Mouse (Mus musculus): ENCODE data around the gene Rtel1. TPM values are rescaled to one million over a fixed set of nuclear protein-coding genes. Genes with fewer than 3 reads are reported as not detected.

Gene Rtel1
- total RNA-seq, 4 experiments from 2014 or later, result 28.9 to 35.7 (median 29.6) TPM

DNA sequence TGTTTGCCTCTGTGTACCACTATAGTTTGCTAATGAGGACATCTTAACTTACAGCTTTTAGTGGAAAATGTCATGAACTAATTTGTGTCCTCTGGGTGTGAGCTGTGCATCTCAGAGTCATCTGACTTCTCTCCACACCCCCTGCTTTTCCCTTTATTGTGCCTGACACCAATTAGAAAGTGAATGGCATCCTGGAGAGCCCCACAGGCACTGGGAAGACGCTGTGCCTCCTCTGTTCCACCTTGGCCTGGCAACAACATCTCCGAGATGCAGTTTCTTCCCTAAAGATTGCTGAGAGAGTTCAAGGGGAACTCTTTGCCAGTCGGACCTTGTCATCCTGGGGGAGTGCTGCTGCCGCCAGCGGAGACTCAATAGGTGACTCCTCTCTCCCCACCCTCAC lies 2.6 kb downstream of the Rtel1 start:
- no peak for DNase-seq (ENCODE audit: low spot score in 2 of 2)

DNA sequence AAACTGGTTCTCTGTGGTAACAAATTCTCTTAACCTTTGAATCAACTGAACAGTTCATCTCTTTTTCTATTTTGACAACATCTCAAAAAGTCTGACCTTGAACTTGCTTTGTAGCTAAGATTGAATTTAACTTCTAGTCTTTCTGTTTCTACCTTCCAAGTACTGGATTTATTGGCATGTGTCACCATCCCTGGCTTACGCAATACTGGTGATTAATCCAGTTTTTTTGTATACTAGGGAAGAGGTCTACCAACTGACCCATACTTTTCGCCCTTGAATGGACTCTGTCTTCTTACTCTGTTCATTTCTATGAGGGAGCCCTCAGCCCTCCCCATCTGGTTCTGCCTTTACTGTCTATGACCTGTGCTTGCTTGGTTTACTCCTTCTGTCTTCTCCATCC lies 6.6 kb downstream of the Rtel1 start:
- DNase-seq (ENCODE audit: low spot score in 2 of 2), result no peak

DNA sequence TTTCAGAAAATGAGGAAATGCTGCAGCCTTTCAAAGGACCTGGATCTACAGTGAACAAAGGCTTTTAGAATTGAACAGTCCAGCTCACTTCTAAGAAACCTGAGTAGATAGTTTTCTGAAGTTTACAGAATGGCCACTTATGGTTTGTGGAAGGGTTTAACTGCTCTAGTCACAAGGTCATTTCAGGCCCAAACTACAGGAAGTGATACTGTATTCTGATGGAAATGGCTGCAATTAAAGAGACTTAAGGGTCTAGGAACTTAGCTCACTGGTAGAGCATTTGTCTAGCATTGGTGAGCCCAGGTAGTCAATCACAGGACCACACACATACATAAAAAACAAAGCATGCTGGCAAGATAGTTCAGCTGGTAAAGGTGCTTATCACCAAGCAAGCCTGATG lies 13.0 kb downstream of the Rtel1 start:
- DNase-seq (ENCODE audit: low spot score in 2 of 2), result no peak

DNA sequence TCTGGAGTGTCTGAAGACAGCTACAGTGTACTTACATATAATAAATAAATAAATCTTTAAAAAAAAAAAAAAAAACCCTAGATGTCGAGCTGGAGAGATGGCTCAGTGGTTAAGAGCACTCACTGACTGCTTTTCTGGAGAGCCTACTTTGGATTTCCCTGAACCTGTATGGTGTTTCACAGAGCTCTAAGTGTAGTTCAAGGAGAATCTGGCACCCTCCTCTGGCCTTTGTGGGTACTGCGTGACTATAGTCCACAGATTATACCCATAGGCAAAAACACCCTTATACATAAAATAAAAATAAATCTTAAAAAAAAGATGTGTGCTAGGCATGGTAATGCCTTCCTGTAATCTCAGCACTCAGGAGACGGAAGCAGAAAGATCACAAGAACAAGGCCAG lies 14.5 kb downstream of the Rtel1 start:
- DNase-seq (ENCODE audit: low spot score in 2 of 2), result peak in 1 of 2 experiments; percentile 55

- no peak for DNase-seq (ENCODE audit: low spot score in 2 of 2)
Measured at GRCm38 (mm10) chr2:181340426-181340825, 20.9 kb downstream of the Rtel1 start.

DNA sequence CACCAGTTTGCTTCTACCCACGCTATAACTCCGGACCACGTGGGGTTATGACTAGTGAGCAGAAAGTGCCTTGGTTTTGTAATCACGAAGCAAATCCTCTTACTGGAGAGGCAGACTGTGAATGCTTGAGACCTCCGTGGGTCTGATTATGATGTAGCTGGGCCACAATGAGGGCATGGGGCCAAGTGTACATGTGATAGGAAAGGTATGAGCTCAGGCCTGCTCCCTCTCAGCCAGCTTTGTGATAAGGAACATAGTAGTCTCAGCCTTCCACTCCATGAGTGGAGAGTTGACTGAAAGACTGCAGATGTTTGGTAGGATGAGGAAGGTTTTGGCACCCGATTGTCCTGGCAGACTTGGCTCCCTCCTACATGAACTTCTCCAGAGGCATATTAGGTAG lies 23.2 kb downstream of the Rtel1 start:
- DNase-seq (ENCODE audit: low spot score in 2 of 2), result no peak

DNA sequence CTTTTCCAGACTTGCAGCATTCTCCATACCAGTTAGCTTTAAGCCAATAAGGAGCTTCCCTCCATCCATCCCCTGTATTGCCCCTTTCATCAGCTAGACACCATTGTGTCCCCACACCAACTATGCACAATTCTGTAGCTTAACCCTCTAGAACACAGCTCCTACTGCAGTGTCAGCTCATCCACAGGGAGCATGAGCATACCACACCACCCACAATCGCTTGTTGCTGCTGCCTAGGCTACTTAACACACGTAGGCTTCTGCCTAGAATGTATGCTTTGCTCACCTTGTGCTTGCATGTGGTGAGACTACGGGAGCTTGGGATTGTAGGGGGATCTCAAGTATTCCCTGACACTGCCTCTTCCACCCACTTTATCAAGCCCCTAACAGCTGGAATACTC lies 37.2 kb downstream of the Rtel1 start:
- DNase-seq (ENCODE audit: low spot score in 2 of 2), result no peak

GRCm38 (mm10) chr2:181363946-181364345 lies 44.4 kb downstream of the Rtel1 start:
- DNase-seq (ENCODE audit: low spot score in 2 of 2), result no peak

DNA sequence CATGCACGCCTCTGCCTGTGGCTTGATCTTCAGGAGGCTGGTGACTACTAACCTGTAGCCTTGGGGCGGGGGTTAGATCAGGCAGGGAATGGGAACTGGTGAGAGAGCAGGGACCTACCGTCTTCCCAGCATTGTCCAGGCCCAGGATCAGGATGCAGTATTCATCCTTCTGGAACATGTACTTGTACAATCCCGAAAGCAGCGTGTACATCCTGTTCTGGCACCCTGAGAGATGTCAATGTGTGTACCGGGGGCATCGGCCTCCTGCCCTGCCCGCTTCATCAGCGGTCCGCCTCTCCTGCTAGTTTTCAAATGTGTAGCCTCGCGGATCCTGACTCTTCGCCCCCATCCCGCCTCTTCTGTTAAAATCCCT lies 44.9 kb downstream of the Rtel1 start:
- DNase-seq (ENCODE audit: low spot score in 2 of 2), result no peak

- DNase-seq (ENCODE audit: low spot score in 2 of 2), result peak; percentile 74 to 86
Measured at GRCm38 (mm10) chr2:181364860-181365596, 45.5 kb downstream of the Rtel1 start, which contains the start of the genes Zgpat and Arfrp1. Gene Zgpat, plus strand, starts transcription at chr2:181364928. Gene Arfrp1, minus strand, starts transcription at chr2:181365404.

DNA sequence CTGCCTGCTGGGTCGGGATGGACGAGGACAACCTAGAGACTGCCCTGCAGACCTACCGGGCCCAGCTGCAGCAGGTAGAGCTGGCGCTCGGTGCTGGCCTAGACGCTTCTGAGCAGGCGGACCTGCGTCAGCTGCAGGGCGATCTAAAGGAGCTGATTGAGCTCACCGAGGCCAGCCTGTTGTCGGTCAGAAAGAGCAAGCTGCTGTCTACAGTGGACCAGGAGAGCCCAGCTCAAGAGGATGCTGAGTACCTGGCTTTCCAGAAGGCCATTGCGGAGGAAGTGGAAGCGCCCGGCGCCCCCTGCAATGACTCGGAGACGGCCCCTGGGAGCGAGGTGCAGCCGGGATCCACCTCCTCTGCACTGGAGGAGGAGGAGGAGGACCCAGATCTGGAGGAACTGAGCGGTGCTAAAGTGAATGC lies 46.1 kb downstream of the Rtel1 start:
- DNase-seq (ENCODE audit: low spot score in 2 of 2), result no peak

DNA sequence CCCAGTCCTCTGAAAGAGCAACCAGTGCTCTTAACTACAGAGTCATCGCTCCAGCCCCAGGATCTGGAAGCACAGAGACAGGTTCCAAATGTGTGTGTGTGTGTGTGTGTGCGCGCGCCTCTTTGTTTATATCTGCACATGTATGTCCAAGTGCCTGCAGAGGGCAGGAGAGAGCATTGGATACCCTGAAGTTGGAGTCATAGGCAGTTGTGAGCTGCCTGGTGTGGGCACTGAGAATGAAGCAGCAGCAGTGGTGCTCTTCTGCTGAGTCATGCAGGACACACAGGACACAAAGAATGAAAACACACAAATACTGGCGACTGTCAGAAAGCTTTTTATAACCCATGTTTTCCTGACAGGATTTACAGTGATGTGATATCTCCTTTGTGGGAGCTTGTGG lies 50.5 kb downstream of the Rtel1 start:
- DNase-seq (ENCODE audit: low spot score in 2 of 2), result no peak

DNA sequence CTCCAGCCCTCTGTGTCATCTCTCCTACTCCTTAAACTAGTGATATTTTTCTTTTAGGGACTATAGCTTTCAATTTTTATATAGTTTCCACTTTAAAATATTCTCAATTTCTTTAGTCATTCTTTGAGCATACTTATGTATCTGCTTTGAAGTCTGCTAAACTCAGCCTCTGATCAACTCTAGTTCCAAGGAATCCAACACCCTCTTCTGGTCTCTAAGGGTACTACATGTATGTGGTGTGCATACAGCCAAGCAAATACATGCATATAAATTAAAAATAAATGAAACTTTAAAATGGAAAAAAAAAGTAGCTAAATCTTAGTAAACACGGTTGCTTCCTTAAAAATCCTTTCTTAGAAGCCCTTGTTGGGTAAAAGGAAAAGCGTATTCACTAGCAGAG lies 56.2 kb downstream of the Rtel1 start:
- DNase-seq (ENCODE audit: low spot score in 2 of 2), result no peak

DNA sequence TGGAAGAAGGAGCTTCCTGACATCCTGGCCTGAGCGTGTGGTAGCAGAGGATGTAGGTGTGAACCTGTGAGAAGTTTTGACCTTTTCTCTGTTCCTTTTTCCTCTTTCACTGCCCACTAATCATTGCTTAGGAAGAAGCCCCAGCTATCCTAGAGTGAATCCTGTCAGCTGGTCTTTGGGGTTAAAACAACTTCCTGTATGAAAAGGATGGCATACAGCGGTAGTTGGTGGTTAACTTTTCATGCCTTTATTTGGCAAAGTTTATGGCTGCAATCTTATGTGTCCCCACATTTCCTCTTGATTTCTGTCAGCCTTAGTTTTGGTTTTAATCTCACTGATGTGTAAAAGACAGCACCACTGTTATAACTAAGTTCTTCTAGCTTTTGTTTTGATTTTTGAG lies 57.7 kb downstream of the Rtel1 start:
- no peak for DNase-seq (ENCODE audit: low spot score in 2 of 2)

- no peak for DNase-seq (ENCODE audit: low spot score in 2 of 2)
Measured at GRCm38 (mm10) chr2:181378701-181379100, 59.2 kb downstream of the Rtel1 start.

DNA sequence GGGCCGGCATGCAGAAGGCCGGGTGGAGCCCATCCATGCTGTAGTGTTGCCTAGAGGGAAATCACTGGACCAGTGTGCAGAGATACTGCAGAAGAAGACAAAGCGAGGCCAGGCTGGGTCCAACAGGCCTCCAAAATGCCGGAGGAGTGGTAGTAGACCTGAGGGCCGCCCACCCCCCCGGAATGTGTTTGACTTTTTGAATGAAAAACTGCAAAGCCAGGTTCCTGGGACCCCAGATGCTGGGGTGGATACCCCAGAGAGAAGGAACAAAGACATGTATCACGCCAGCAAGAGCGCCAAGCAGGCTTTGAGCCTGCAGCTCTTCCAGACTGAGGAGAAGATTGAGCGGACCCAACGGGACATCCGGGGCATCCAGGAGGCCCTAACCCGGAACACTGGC lies 60.2 kb downstream of the Rtel1 start, which contains the start of gene Lime1:
Lime1 (plus strand) TSS at position 301 of the 400 bp plus-strand sequence.
- no peak for DNase-seq (ENCODE audit: low spot score in 2 of 2)

GRCm38 (mm10) chr2:181380251-181380650 lies 60.7 kb downstream of the Rtel1 start:
- DNase-seq (ENCODE audit: low spot score in 2 of 2), result no peak

DNA sequence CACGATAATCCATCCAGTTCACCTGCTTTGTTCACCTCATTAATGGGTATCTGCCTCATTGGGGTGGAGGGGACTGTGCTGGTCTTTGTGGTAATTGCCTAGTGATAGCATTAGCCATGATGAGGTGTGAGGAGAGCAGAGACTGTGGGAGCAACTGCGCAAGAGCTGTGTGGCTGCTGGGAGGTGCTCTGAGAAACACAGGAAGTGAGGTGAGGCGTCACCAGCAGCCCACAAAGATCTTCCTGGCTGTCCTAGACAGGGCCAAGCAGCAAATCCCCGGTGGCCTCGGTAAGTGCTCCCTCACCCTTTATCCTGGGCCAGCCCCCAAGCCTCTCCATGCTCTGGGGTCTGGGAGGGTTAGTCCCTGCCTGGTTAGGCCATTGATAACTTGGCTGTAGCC lies 61.6 kb downstream of the Rtel1 start:
- DNase-seq (ENCODE audit: low spot score in 2 of 2), result no peak

GRCm38 (mm10) chr2:181381631-181382306 lies 62.2 kb downstream of the Rtel1 start:
- no peak for DNase-seq (ENCODE audit: low spot score in 2 of 2)

GRCm38 (mm10) chr2:181384463-181384862 lies 64.9 kb downstream of the Rtel1 start:
- DNase-seq (ENCODE audit: low spot score in 2 of 2), result no peak

DNA sequence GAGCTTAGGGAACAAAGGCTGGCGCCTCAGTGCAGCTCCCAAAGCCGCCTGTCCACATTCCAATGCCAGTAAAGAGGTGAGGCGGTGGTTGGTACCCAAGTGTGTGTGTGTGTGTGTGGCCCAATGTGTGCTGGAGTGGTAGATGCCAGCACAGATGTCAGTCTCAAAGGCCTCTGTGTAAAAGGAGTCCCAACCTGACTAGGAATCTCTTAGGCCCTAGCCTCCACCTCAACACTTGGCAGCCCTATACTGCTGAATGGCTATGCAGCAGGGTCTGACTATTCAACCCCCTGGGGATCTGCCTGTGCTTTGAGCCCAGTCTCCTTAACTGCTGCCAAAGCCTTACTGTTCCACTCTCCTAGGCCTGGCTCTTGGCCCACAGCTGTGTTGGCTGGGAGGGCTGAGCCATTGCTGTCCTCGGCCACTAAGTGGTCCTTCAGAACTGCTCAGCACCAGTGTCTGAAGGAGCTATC lies 65.4 kb downstream of the Rtel1 start:
- DNase-seq (ENCODE audit: low spot score in 2 of 2), result no peak

- DNase-seq (ENCODE audit: low spot score in 2 of 2), result peak in 1 of 2 experiments; percentile 59
Measured at GRCm38 (mm10) chr2:181385885-181386284, 66.3 kb downstream of the Rtel1 start.

Data from left cerebral cortex, adult 8-10 months (tissue).